Mouse (Mus musculus) kidney, postnatal 36 days (tissue): Measurements from ENCODE around the gene Gm38392.

Source experiments
- DNase-seq, 2 experiments: peaks; one replicate each; pipeline ENCODE4 v3.0.0; 2021 to 2022; ENCODE audit warnings: mixed read lengths in 2 of 2

The Gm38392 gene

GRCm38 (mm10) chr3:88214197-88214938 is 72.6 kb downstream of the Gm38392 start:
- DNase-seq: no peak

GRCm38 (mm10) chr3:88213019-88213418 is 74.0 kb downstream of the Gm38392 start:
- DNase-seq: no peak

GRCm38 (mm10) chr3:88212356-88212755 is 74.7 kb downstream of the Gm38392 start:
- DNase-seq: no peak

GRCm38 (mm10) chr3:88210918-88211317 is 76.1 kb downstream of the Gm38392 start:
- no peak for DNase-seq

- no peak for DNase-seq
Measured at GRCm38 (mm10) chr3:88210121-88210520, 76.9 kb downstream of the Gm38392 start.

- no peak for DNase-seq
Measured at GRCm38 (mm10) chr3:88209306-88209705, 77.7 kb downstream of the Gm38392 start.

- DNase-seq: no peak
Measured at GRCm38 (mm10) chr3:88208226-88208720, 78.7 kb downstream of the Gm38392 start.

- no peak for DNase-seq
Measured at GRCm38 (mm10) chr3:88207451-88208100, 79.4 kb downstream of the Gm38392 start.

- no peak for DNase-seq
Measured at GRCm38 (mm10) chr3:88206901-88207371, 80.1 kb downstream of the Gm38392 start.

- no peak for DNase-seq
Measured at GRCm38 (mm10) chr3:88206500-88206899, 80.5 kb downstream of the Gm38392 start.

- DNase-seq: no peak
Measured at GRCm38 (mm10) chr3:88205563-88206491, 81.2 kb downstream of the Gm38392 start.

GRCm38 (mm10) chr3:88205176-88205562 is 81.8 kb downstream of the Gm38392 start:
- no peak for DNase-seq

- DNase-seq: no peak
Measured at GRCm38 (mm10) chr3:88204751-88205150, 82.3 kb downstream of the Gm38392 start.

GRCm38 (mm10) chr3:88203999-88204700 is 82.9 kb downstream of the Gm38392 start:
- DNase-seq: no peak

GRCm38 (mm10) chr3:88203456-88203855 is 83.6 kb downstream of the Gm38392 start:
- DNase-seq: no peak

- DNase-seq: no peak
Measured at GRCm38 (mm10) chr3:88202986-88203385, 84.0 kb downstream of the Gm38392 start.

- DNase-seq: no peak
Measured at GRCm38 (mm10) chr3:88201640-88202039, 85.4 kb downstream of the Gm38392 start.

GRCm38 (mm10) chr3:88200972-88201330 is 86.1 kb downstream of the Gm38392 start:
- no peak for DNase-seq

GRCm38 (mm10) chr3:88200161-88200971 is 86.6 kb downstream of the Gm38392 start:
- DNase-seq: peak in 1 of 2 experiments; percentile 24

- DNase-seq: no peak
Measured at GRCm38 (mm10) chr3:88199541-88200110, 87.4 kb downstream of the Gm38392 start.

- DNase-seq: no peak
Measured at GRCm38 (mm10) chr3:88198505-88199020, 88.4 kb downstream of the Gm38392 start.
